Mouse (Mus musculus) myocyte (in vitro differentiated cells): Measurements from ENCODE around the gene Lin28b. TPM values are rescaled to one million over a fixed set of nuclear protein-coding genes. Genes with fewer than 3 reads are reported as not detected.

ENCODE experiments used
- H3K27me3 ChIP-seq: one replicate; pipeline ENCODE4 v1.6.1; 2011; ENCODE audit not compliant: control insufficient read depth, insufficient read depth, insufficient read length
- H3K36me3 ChIP-seq: one replicate; pipeline ENCODE4 v1.6.1; 2011; ENCODE audit not compliant: control insufficient read depth, insufficient read depth
- H3K4me2 ChIP-seq: one replicate; pipeline ENCODE4 v1.6.1; 2011; ENCODE audit warnings: low read depth, control low read depth
- H3K4me3 ChIP-seq: one replicate; pipeline ENCODE4 v1.5.1; 2011; ENCODE audit warnings: mild to moderate bottlenecking, control low read depth, moderate library complexity
- H3K79me2 ChIP-seq: one replicate; pipeline ENCODE4 v1.6.1; 2011; ENCODE audit not compliant: control insufficient read depth, insufficient read depth
- H3ac ChIP-seq: one replicate; pipeline ENCODE4 v1.6.1; 2011; ENCODE audit not compliant: control insufficient read depth, insufficient read length
- CEBPB ChIP-seq: IDR thresholded peaks from 2 replicates; pipeline ENCODE4 v1.6.1; 2011; ENCODE audit warnings: mild to moderate bottlenecking, moderate library complexity; ENCODE audit not compliant: poor library complexity, insufficient read depth, severe bottlenecking
- E2F4 ChIP-seq: IDR thresholded peaks from one replicate; pipeline ENCODE4 v1.6.1; 2011; ENCODE audit warnings: mild to moderate bottlenecking, control low read depth, moderate library complexity; ENCODE audit not compliant: insufficient read depth
- MAX ChIP-seq: IDR thresholded peaks from one replicate; pipeline ENCODE4 v1.6.1; 2011; ENCODE audit warnings: low read depth, mild to moderate bottlenecking, control low read depth
- MYOD1 ChIP-seq, 3 experiments: IDR thresholded peaks; one replicate each; pipeline ENCODE4 v1.6.1; 2011; ENCODE audit warnings: control low read depth in 2 of 3, low read depth in 2 of 3, mild to moderate bottlenecking in 2 of 3, moderate library complexity in 1 of 3; ENCODE audit not compliant: insufficient read length in 2 of 3, control insufficient read depth in 1 of 3
- MYOG ChIP-seq, 3 experiments: IDR thresholded peaks; one replicate each; pipeline ENCODE4 v1.6.1; 2011; ENCODE audit warnings: control low read depth in 2 of 3, low read depth in 2 of 3, mild to moderate bottlenecking in 2 of 3; ENCODE audit not compliant: insufficient read length in 2 of 3, control insufficient read depth in 1 of 3, insufficient read depth in 1 of 3
- POLR2A ChIP-seq: IDR thresholded peaks from one replicate; pipeline ENCODE4 v1.6.1; 2011; ENCODE audit warnings: low read depth, mild to moderate bottlenecking, control low read depth, moderate library complexity; ENCODE audit not compliant: insufficient read length
- POLR2AphosphoS2 ChIP-seq: IDR thresholded peaks from one replicate; pipeline ENCODE4 v1.6.1; 2011; ENCODE audit warnings: low read depth, control low read depth; ENCODE audit not compliant: insufficient read length
- REST ChIP-seq: IDR thresholded peaks from one replicate; pipeline ENCODE4 v1.6.1; 2011; ENCODE audit warnings: mild to moderate bottlenecking, control low read depth, moderate library complexity; ENCODE audit not compliant: insufficient read depth, insufficient read length
- SRF ChIP-seq: IDR thresholded peaks from one replicate; pipeline ENCODE4 v1.6.1; 2011; ENCODE audit warnings: low read depth; ENCODE audit not compliant: control insufficient read depth, insufficient read length
- TCF12 ChIP-seq: IDR thresholded peaks from one replicate; pipeline ENCODE4 v1.6.1; 2011; ENCODE audit warnings: mild to moderate bottlenecking, control low read depth; ENCODE audit not compliant: poor library complexity, insufficient read depth, severe bottlenecking
- TCF3 ChIP-seq: IDR thresholded peaks from one replicate; pipeline ENCODE4 v1.6.1; 2011; ENCODE audit warnings: low read depth, control low read depth; ENCODE audit not compliant: insufficient read length
- USF1 ChIP-seq: IDR thresholded peaks from one replicate; pipeline ENCODE4 v1.6.1; 2011; ENCODE audit warnings: low read depth, mild to moderate bottlenecking, control low read depth, moderate library complexity
- polyA plus RNA-seq: library from polyadenylated mRNA; unstranded; fragments of >200 nt; fragmentation: generic; extraction: Trizol; gene quantifications from one replicate; pipeline ENCODE4 v1.2.1, GENCODE M21; 2012; ENCODE audit warnings: missing spikeins

The Lin28b gene
- polyA plus RNA-seq, 1 experiment, result 0.01 TPM

GRCm38 (mm10) chr10:45339106-45339505 is 147.1 kb downstream of the Lin28b start:
- H3K27me3 ChIP-seq, result no peaks in the 10 kb centered on the region
- no peak overlapping the region for H3K4me2 ChIP-seq
- H3K4me3 ChIP-seq, result no peak overlapping the region
- peaks cover 34% of the 10 kb centered on the region for H3K79me2 ChIP-seq
- H3K36me3 ChIP-seq, result peaks cover 33% of the 10 kb centered on the region
- no peak overlapping the region for H3ac ChIP-seq
- TF ChIP-seq MAX (no peak), MYOD1 (IDR thresholded peaks at IDR 0.05; ENCODE audit: control insufficient read depth in 1 of 3, insufficient read length in 2 of 3, low read depth in 2 of 3) (no peak), SRF (no peak), TCF12 (no peak)

- no peaks in the 10 kb centered on the region for H3K27me3 ChIP-seq
- H3K4me2 ChIP-seq, result peak within 1 kb of the TSS; percentile 95
- peaks cover 34% of the 10 kb centered on the region for H3K79me2 ChIP-seq
- peak within 1 kb of the TSS; percentile 37 for H3K4me3 ChIP-seq
- H3ac ChIP-seq, result peak within 1 kb of the TSS; percentile 67
- H3K36me3 ChIP-seq, result peaks cover 15% of the 10 kb centered on the region
- TF ChIP-seq TCF3, result no peak
- peak; percentile 91 for TF ChIP-seq SRF
- TF ChIP-seq CEBPB, result no peak
- TF ChIP-seq REST, result no peak
- TF ChIP-seq MYOD1 (IDR thresholded peaks at IDR 0.05; ENCODE audit: control insufficient read depth in 1 of 3, insufficient read length in 2 of 3, low read depth in 2 of 3), result no peak
- no peak for TF ChIP-seq TCF12
- peak; percentile 26 for TF ChIP-seq POLR2AphosphoS2
- TF ChIP-seq MAX, result no peak
- TF ChIP-seq MYOG (IDR thresholded peaks at IDR 0.05; ENCODE audit: control insufficient read depth in 1 of 3, insufficient read depth in 1 of 3, insufficient read length in 2 of 3, low read depth in 2 of 3), result peak in 1 of 3 experiments; percentile 32
- no peak for TF ChIP-seq USF1
- TF ChIP-seq POLR2A, result peak; percentile 44
- no peak for TF ChIP-seq E2F4
These were observed 150.5 kb downstream of the Lin28b start, which contains the start of gene Bves for GRCm38 (mm10) chr10:45335434-45336422. TSS of gene Bves (plus strand) at chr10:45335772.

DNA sequence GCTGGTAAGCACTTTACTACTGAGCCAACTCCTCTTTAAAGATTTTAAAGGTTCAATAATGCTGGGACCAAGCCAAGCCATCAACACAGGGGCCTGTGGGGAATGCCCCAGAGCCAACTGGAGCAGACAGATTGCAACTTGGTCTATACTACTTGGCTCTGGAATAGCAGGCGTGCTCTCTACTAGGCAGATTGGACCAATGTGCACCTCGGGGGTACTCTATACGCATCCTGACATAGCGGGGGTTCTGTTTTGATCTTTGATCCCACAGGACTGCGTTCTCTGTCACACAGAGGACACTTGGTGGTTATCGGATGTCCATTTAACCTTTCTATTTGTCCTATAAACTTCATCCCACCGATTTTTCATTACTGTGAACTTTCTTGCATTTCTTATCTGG is 151.3 kb downstream of the Lin28b start:
- TF ChIP-seq MYOD1 (IDR thresholded peaks at IDR 0.05; ENCODE audit: control insufficient read depth in 1 of 3, insufficient read length in 2 of 3, low read depth in 2 of 3) (no peak), E2F4 (no peak), POLR2A (no peak), CEBPB (no peak), USF1 (no peak), MAX (no peak), SRF (no peak), MYOG (IDR thresholded peaks at IDR 0.05; ENCODE audit: control insufficient read depth in 1 of 3, insufficient read depth in 1 of 3, insufficient read length in 2 of 3, low read depth in 2 of 3) (no peak), POLR2AphosphoS2 (no peak), TCF12 (no peak), REST (no peak), TCF3 (no peak)
- Histone ChIP-seq H3K79me2 (peaks cover 34% of the 10 kb centered on the region), H3K4me2 (peak overlapping the region; percentile 75), H3K27me3 (no peaks in the 10 kb centered on the region), H3ac (no peak overlapping the region), H3K36me3 (peaks cover 8% of the 10 kb centered on the region), H3K4me3 (peak overlapping the region; percentile 37)

- Histone ChIP-seq H3K4me2 (no peak overlapping the region), H3K36me3 (no peaks in the 10 kb centered on the region), H3ac (no peak overlapping the region), H3K79me2 (no peaks in the 10 kb centered on the region), H3K4me3 (no peak overlapping the region), H3K27me3 (no peaks in the 10 kb centered on the region)
- TF ChIP-seq TCF3, result no peak
- no peak for TF ChIP-seq SRF
- TF ChIP-seq POLR2A, result no peak
- no peak for TF ChIP-seq REST
- TF ChIP-seq MYOD1 (IDR thresholded peaks at IDR 0.05; ENCODE audit: control insufficient read depth in 1 of 3, insufficient read length in 2 of 3, low read depth in 2 of 3), result no peak
- no peak for TF ChIP-seq CEBPB
These were observed 157.8 kb downstream of the Lin28b start for GRCm38 (mm10) chr10:45328196-45329000.

Other genes with a start within 250 kb of the Lin28b start
- gene Bves, start 150.6 kb downstream of the Lin28b start, polyA plus RNA-seq, result 35.3 TPM
- gene Hace1, start 91.4 kb upstream of the Lin28b start, polyA plus RNA-seq, result 3.0 TPM